Mouse (Mus musculus) ES-E14 (cell line): ENCODE measurements around the gene Cpd.

Experiments
- MAFK ChIP-seq: IDR thresholded peaks from 2 replicates; pipeline ENCODE4 v1.6.1; 2014; ENCODE audit warnings: mild to moderate bottlenecking, low read depth, low read length, inconsistent platforms; ENCODE audit not compliant: insufficient read depth
- ZC3H11A ChIP-seq: IDR thresholded peaks from 2 replicates; pipeline ENCODE4 v1.6.1; 2012; ENCODE audit warnings: low read depth, mild to moderate bottlenecking, inconsistent platforms, low read length, borderline replicate concordance
- ZNF384 ChIP-seq: IDR thresholded peaks from 2 replicates; pipeline ENCODE4 v1.6.1; 2012; ENCODE audit warnings: low read depth, low read length, inconsistent platforms

DNA sequence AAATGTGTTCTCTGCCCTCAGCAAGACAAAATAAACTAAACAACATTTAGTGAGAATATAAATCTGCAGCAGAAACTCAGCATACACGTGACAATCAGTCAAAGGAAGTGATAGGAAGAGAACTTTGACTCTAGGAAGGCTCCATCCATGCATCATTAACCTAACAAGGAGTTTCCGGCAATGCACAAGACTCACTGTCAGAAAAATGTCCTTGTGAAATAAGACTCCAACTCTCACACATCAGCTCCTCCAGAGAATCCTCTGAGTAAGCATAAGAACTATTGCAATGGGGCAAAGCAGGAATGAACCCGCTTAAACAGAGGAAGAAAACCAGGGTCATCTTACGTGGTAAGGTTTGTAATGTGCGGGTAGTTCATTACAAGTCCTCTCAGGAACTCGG, 49.6 kb downstream of the Cpd start:
- TF ChIP-seq MAFK (no peak), ZC3H11A (no peak), ZNF384 (no peak)
